Mouse (Mus musculus): Measurements from ENCODE around the gene Hist1h2bq. TPM values are rescaled to one million over a fixed set of nuclear protein-coding genes. Genes with fewer than 3 reads are reported as not detected.
"Not testable (repeated sequence)": the region's sequence is repeated elsewhere in the genome, so short reads cannot be mapped to it uniquely, and the experiment has no call there.

Hist1h2bq gene
- polyA plus RNA-seq, 1 experiment from 2014 or later, result 10.4 TPM

DNA sequence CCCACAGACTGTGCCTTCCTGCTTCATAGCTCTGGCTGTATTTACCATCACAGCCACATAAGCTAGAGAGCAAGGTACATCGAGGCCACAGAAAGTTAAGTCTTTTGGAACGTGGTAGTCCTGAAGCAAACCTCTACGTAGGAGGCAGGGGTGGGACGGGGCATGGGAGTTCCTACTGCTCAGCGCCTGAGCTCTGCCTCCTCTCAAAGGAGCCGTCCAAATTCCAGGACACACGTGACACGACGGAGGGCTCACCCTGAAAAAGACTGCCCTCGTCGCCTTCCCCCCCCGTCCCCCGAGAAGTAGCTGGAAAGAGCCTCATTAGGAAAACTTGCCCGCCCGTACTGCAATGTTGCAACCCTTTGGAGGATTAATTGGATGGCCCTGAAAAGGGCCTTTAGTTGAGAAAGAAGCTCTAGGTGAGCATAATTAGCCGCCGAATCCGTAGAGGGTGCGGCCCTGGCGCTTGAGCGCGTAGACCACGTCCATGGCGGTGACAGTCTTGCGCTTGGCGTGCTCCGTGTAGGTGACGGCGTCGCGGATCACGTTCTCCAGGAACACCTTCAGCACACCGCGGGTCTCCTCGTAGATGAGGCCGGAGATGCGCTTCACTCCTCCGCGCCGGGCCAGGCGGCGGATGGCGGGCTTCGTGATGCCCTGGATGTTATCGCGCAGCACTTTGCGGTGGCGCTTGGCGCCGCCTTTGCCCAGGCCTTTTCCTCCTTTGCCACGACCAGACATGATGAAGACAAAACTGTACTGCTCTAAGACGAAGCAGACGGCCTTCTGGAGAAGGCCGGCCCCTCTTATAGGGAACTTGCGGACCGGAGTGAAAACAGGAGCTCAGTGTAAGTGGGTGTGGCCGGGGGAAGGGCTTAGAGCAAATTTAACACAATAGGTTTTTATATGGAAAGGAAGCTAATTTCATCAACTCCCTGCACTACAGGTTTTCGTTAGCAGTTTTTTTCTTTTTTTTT lies 21.7 kb upstream of the Hist1h2bq start, which contains the start of gene Hist1h4n:
TSS of gene Hist1h4n (minus strand) at position 779 of the 977 bp plus-strand sequence.
- WGBS, result under 1% methylated on average over 25 of the region's 58 CpGs
- H3K9ac ChIP-seq (ENCODE audit: low read length); H3K27ac ChIP-seq (ENCODE audit: low read length); H3K4me1 ChIP-seq (ENCODE audit: control insufficient read depth, insufficient read depth, low read length); H3K9me3 ChIP-seq (replicated peaks; ENCODE audit: control insufficient read depth, low read length); H3K27me3 ChIP-seq (ENCODE audit: control insufficient read depth, insufficient read depth, low read length); H3K36me3 ChIP-seq (ENCODE audit: control insufficient read depth, insufficient read depth): not testable (repeated sequence)
- Histone ChIP-seq H3K4me3 (ENCODE audit: low read length) (0 out of 2 replicates have a peak within 1 kb of the TSS, but pooled peaks have one; percentile 21), H3K4me2 (ENCODE audit: low read depth, low read length) (peak within 1 kb of the TSS; percentile 36; the same call in 1 of the 2 replicates)
- peak; percentile 80 for ATAC-seq (replicated peaks; ENCODE audit: extremely low read depth, insufficient read depth, low FRiP score)

DNA sequence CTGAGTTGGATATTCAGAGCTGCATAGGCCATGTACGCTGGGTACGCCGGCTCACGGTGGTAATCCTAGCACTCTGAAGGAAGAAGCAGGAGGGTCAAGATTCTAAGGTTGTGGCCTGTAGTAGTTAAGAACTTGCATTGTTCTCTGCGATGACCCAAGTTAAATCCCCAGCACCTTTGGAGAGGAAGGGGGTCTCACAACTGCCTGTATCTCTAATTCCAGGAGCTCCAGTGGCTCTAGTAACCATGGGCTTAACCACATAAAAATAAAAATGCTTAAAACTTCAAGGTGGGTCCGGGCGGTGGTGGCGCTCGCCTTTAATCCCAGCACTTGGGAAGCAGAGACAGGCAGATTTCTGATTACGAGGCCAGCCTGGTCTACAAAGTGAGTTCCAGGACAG lies 20.3 kb upstream of the Hist1h2bq start:
- H3K27ac ChIP-seq (ENCODE audit: low read length), result no peak overlapping the region
- no peak overlapping the region for H3K4me2 ChIP-seq (ENCODE audit: low read depth, low read length)

GRCm38 (mm10) chr13:21828511-21828910 lies 18.5 kb upstream of the Hist1h2bq start:
- no peak overlapping the region for H3K4me3 ChIP-seq (ENCODE audit: low read length)
- no peak for ATAC-seq (replicated peaks; ENCODE audit: extremely low read depth, insufficient read depth, low FRiP score)
- H3K9ac ChIP-seq (ENCODE audit: low read length), result no peak overlapping the region
- H3K4me1 ChIP-seq (ENCODE audit: control insufficient read depth, insufficient read depth, low read length), result no peaks in the 10 kb centered on the region
- no peak overlapping the region for H3K4me2 ChIP-seq (ENCODE audit: low read depth, low read length)
- H3K27ac ChIP-seq (ENCODE audit: low read length), result no peak overlapping the region
- 76% methylated on average over 3 of the region's 3 CpGs for WGBS
- no peaks in the 10 kb centered on the region for H3K27me3 ChIP-seq (ENCODE audit: control insufficient read depth, insufficient read depth, low read length)
- H3K36me3 ChIP-seq (ENCODE audit: control insufficient read depth, insufficient read depth), result no peaks in the 10 kb centered on the region
- H3K9me3 ChIP-seq (replicated peaks; ENCODE audit: control insufficient read depth, low read length), result no peaks in the 10 kb centered on the region

More for the DNA sequence above, 20.3 kb upstream of the Hist1h2bq start:
- no peak for ATAC-seq (replicated peaks; ENCODE audit: extremely low read depth, insufficient read depth, low FRiP score)
- WGBS, result 86% methylated on average over 10 of the region's 10 CpGs
- no peaks in the 10 kb centered on the region for H3K36me3 ChIP-seq (ENCODE audit: control insufficient read depth, insufficient read depth)
- no peak overlapping the region for H3K9ac ChIP-seq (ENCODE audit: low read length)
- H3K4me1 ChIP-seq (ENCODE audit: control insufficient read depth, insufficient read depth, low read length), result no peaks in the 10 kb centered on the region
- no peak overlapping the region for H3K4me3 ChIP-seq (ENCODE audit: low read length)
- no peaks in the 10 kb centered on the region for H3K9me3 ChIP-seq (replicated peaks; ENCODE audit: control insufficient read depth, low read length)
- no peaks in the 10 kb centered on the region for H3K27me3 ChIP-seq (ENCODE audit: control insufficient read depth, insufficient read depth, low read length)

DNA sequence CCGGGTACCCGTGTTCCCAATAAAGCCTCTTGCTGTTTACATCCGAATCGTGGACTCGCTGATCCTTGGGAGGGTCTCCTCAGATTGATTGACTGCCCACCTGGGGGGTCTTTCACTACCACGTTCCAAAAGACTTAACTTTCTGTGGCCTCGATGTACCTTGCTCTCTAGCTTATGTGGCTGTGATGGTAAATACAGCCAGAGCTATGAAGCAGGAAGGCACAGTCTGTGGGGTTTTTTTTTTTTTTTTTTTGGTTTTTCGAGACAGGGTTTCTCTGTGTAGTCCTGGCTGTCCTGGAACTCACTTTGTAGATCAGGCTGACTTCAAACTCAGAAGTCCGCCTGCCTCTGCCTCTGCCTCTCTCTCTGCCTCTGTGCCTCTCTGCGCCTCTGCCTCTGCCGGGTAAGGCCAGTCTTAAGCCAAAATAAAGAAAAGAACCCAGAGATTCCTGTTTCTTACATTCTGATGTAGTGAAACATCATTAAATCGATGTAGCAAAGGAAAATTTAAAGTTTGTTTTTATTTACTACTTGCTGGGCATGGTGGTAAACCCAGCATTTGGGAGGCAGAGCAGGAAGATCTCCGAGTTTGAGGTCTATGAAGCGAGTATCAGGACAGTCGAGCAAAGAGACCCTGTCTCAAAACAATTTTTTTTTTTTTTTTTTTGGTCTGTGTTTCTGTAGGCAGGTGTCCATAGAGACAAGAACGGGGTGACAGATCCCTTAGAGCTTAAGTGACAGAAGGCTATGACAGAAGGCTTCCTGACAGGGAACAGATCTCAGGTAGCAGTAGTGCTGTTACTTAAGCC lies 10.3 kb upstream of the Hist1h2bq start:
- ATAC-seq (replicated peaks; ENCODE audit: extremely low read depth, insufficient read depth, low FRiP score); H3K4me3 ChIP-seq (ENCODE audit: low read length); H3K4me1 ChIP-seq (ENCODE audit: control insufficient read depth, insufficient read depth, low read length); H3K27me3 ChIP-seq (ENCODE audit: control insufficient read depth, insufficient read depth, low read length); H3K9ac ChIP-seq (ENCODE audit: low read length); H3K36me3 ChIP-seq (ENCODE audit: control insufficient read depth, insufficient read depth); H3K9me3 ChIP-seq (replicated peaks; ENCODE audit: control insufficient read depth, low read length); H3K4me2 ChIP-seq (ENCODE audit: low read depth, low read length); H3K27ac ChIP-seq (ENCODE audit: low read length): not testable (repeated sequence)
- 83% methylated on average over 6 of the region's 16 CpGs for WGBS

- WGBS, result 2% methylated on average over 13 of the region's 14 CpGs
- not testable (repeated sequence) for H3K9ac ChIP-seq (ENCODE audit: low read length); H3K27me3 ChIP-seq (ENCODE audit: control insufficient read depth, insufficient read depth, low read length); H3K27ac ChIP-seq (ENCODE audit: low read length); H3K4me1 ChIP-seq (ENCODE audit: control insufficient read depth, insufficient read depth, low read length); H3K36me3 ChIP-seq (ENCODE audit: control insufficient read depth, insufficient read depth); H3K9me3 ChIP-seq (replicated peaks; ENCODE audit: control insufficient read depth, low read length)
- ATAC-seq (replicated peaks; ENCODE audit: extremely low read depth, insufficient read depth, low FRiP score), result peak; percentile 41
- Histone ChIP-seq H3K4me2 (ENCODE audit: low read depth, low read length) (peak overlapping the region; percentile 45; the same call in 1 of the 2 replicates), H3K4me3 (ENCODE audit: low read length) (0 out of 2 replicates have a peak overlapping the region, but pooled peaks have one; percentile 14)
These were observed 2.1 kb upstream of the Hist1h2bq start for GRCm38 (mm10) chr13:21812092-21812491.

DNA sequence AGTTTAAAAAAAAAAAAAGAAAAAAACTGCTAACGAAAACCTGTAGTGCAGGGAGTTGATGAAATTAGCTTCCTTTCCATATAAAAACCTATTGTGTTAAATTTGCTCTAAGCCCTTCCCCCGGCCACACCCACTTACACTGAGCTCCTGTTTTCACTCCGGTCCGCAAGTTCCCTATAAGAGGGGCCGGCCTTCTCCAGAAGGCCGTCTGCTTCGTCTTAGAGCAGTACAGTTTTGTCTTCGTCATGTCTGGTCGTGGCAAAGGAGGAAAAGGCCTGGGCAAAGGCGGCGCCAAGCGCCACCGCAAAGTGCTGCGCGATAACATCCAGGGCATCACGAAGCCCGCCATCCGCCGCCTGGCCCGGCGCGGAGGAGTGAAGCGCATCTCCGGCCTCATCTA lies 1.5 kb upstream of the Hist1h2bq start, which contains the start of gene Hist1h4m:
TSS of gene Hist1h4m (plus strand) at position 208 of the 400 bp plus-strand sequence.
- WGBS, result no CpG with 5 or more reads among the region's 24 CpGs
- not testable (repeated sequence) for H3K27ac ChIP-seq (ENCODE audit: low read length); H3K4me1 ChIP-seq (ENCODE audit: control insufficient read depth, insufficient read depth, low read length); H3K27me3 ChIP-seq (ENCODE audit: control insufficient read depth, insufficient read depth, low read length); H3K36me3 ChIP-seq (ENCODE audit: control insufficient read depth, insufficient read depth); H3K9me3 ChIP-seq (replicated peaks; ENCODE audit: control insufficient read depth, low read length); H3K9ac ChIP-seq (ENCODE audit: low read length)
- H3K4me2 ChIP-seq (ENCODE audit: low read depth, low read length), result peak within 1 kb of the TSS; percentile 45; the same call in 1 of the 2 replicates
- peak; percentile 55 for ATAC-seq (replicated peaks; ENCODE audit: extremely low read depth, insufficient read depth, low FRiP score)
- H3K4me3 ChIP-seq (ENCODE audit: low read length), result 0 out of 2 replicates have a peak within 1 kb of the TSS, but pooled peaks have one; percentile 14

DNA sequence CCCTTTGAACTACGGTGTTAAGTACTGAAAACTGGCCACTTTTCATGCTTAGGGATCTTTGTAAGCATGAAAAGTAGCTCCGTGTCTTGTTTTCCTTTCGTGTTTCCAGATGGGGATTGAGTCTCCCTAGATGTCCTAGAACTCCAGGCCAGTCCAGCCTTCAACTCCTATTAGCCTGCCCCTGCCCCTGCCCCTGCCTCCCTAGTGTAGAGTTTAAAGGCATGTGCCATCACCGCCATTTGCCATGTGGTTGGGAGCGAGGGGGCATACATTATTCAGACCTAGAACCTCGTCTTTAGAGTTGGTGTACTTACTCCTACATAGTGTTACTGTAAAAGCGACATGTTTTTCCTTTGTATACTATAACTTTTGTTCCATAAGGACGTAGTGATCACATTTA lies 1.1 kb upstream of the Hist1h2bq start:
- H3K27me3 ChIP-seq (ENCODE audit: control insufficient read depth, insufficient read depth, low read length); H3K9me3 ChIP-seq (replicated peaks; ENCODE audit: control insufficient read depth, low read length); ATAC-seq (replicated peaks; ENCODE audit: extremely low read depth, insufficient read depth, low FRiP score); H3K9ac ChIP-seq (ENCODE audit: low read length); H3K4me1 ChIP-seq (ENCODE audit: control insufficient read depth, insufficient read depth, low read length); H3K4me2 ChIP-seq (ENCODE audit: low read depth, low read length); H3K4me3 ChIP-seq (ENCODE audit: low read length); H3K27ac ChIP-seq (ENCODE audit: low read length); H3K36me3 ChIP-seq (ENCODE audit: control insufficient read depth, insufficient read depth): not testable (repeated sequence)
- no CpG with 5 or more reads among the region's 8 CpGs for WGBS

DNA sequence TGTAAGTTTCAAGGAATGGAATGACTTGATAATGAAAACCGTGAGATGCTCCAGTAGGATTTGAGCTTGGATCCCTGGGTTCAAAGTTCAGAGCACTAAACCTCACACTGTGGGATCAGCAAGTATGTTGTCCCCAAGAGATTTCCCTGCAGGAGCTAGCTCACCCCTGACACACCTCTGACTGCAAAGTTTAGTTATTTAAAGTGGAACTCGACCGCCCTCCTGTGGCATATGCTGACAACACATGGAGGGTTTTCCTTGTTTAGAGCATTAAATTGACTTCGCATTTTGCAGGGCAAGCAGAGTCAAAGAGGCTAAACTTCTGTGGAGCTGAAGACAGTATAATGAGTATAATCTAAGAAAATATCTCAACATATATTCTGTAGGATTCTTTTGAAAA lies 6.9 kb downstream of the Hist1h2bq start:
- not testable (repeated sequence) for H3K27me3 ChIP-seq (ENCODE audit: control insufficient read depth, insufficient read depth, low read length); H3K4me1 ChIP-seq (ENCODE audit: control insufficient read depth, insufficient read depth, low read length); ATAC-seq (replicated peaks; ENCODE audit: extremely low read depth, insufficient read depth, low FRiP score); H3K4me3 ChIP-seq (ENCODE audit: low read length); H3K9ac ChIP-seq (ENCODE audit: low read length); H3K4me2 ChIP-seq (ENCODE audit: low read depth, low read length); H3K27ac ChIP-seq (ENCODE audit: low read length); H3K36me3 ChIP-seq (ENCODE audit: control insufficient read depth, insufficient read depth); H3K9me3 ChIP-seq (replicated peaks; ENCODE audit: control insufficient read depth, low read length)
- WGBS, result no CpG with 5 or more reads among the region's 4 CpGs
